Comparison of ENCODE assay signal across 9 mouse cellular contexts in the genomic region with DNA sequence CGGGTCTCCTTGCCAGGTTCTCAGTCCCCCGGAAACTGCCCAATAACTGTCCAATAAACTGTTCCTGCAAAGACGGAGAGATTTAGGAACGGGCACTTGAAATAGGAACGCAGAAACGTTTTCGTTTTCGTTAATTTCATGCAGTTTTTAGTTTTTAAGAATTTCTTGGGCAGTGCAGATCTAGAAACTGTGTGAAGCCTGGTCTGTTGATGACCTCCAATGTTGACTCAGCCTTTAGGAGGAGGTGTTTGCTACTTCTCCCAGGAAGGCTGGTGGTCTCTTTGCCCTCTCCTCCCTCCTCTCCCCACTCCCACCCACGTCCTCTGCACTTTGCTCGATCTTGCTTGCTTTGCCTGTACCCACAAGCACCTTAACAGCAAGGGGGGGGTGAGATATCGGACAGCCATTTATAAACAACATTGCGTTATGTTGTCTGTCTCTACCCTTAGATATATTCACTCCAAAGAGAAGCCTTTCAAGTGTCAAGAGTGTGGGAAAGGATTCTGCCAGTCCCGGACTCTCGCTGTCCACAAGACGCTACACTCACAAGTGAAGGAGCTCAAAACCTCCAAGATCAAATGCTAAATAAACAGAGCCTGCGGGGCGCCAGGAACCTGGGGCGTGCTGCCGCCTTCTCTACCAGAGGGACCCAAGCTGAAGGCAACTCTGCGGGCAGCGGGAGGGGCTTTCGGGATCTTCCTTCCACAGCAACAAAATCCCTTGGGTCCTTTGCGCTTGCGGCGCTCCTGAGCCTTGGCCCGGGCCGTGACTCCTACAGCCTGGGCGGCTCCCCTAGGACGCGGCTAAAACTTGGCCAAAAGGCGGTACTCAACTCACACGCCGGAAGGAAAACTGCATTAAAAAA. TPM values are rescaled to one million over a fixed set of nuclear protein-coding genes. Genes with fewer than 3 reads are reported as not detected.
A peak's percentile ranks its signal among the peaks of the same experiment; 100 is the strongest.
DNase-seq lines count a peak whose midpoint lies in the region; ATAC-seq and TF ChIP-seq lines count a peak whose summit lies in the region.
"Had no signal": no experiment of that assay in that cellular context is flagged by ENCODE, and none has a peak within 500 bp of the region (broad histone marks: within the 10 kb centered on the region; RNA-seq: fewer than 3 reads in every experiment).

No protein-coding gene starts in this region.

- 0 out of 2 replicates have a peak, but pooled peaks cover 9% of the 10 kb centered on the region for H3K4me1 ChIP-seq in lung, postnatal 0 days (ENCODE audit: insufficient read depth, low read depth, low read length)
- 0 out of 2 replicates have a peak, but pooled peaks cover under 1% of the 10 kb centered on the region for H3K4me1 ChIP-seq in intestine, embryonic 14.5 days (replicated peaks; ENCODE audit: control insufficient read depth, insufficient read depth, low read length)

- WGBS in lung, postnatal 0 days, result 15% methylated on average over 32 of the region's 33 CpGs
- WGBS in intestine, embryonic 14.5 days, result 8% methylated on average over 33 of the region's 33 CpGs

- no peak overlapping the region for H3K27ac ChIP-seq in lung, postnatal 0 days (ENCODE audit: low read length)
- H3K27ac ChIP-seq in intestine, embryonic 14.5 days (ENCODE audit: low read depth), result no peak overlapping the region

- intact Hi-C loops in left cerebral cortex, postnatal 36 days (cut with DNase I), result no loop called here

- H3K9ac ChIP-seq in lung, postnatal 0 days (replicated peaks; ENCODE audit: low read depth), result no peak overlapping the region
- no peak overlapping the region for H3K9ac ChIP-seq in intestine, embryonic 14.5 days (ENCODE audit: low read length)

- ATAC-seq in lung, postnatal 0 days, result no peak
- no peak for ATAC-seq in intestine, embryonic 14.5 days (replicated peaks; ENCODE audit: low FRiP score, low TSS enrichment, low read depth)

- peaks cover 53% of the 10 kb centered on the region; the same call in 1 of the 2 replicates for H3K27me3 ChIP-seq in lung, postnatal 0 days (replicated peaks; ENCODE audit: insufficient read depth, low read length)
- H3K27me3 ChIP-seq in intestine, embryonic 14.5 days (replicated peaks; ENCODE audit: control insufficient read depth, insufficient read depth, low read length), result peaks cover 83% of the 10 kb centered on the region

- H3K36me3 ChIP-seq in lung, postnatal 0 days (ENCODE audit: insufficient read depth, low read length), result no peaks in the 10 kb centered on the region
- no peaks in the 10 kb centered on the region for H3K36me3 ChIP-seq in intestine, embryonic 14.5 days (ENCODE audit: control insufficient read depth, insufficient read depth, low read length)

- TF ChIP-seq CTCF in lung, postnatal 0 days (IDR thresholded peaks at IDR 0.05), result no peak

- no peaks in the 10 kb centered on the region for H3K9me3 ChIP-seq in lung, postnatal 0 days (ENCODE audit: low read length)
- no peaks in the 10 kb centered on the region for H3K9me3 ChIP-seq in intestine, embryonic 14.5 days (ENCODE audit: control insufficient read depth, low read length)

- no peak for TF ChIP-seq EP300 in lung, postnatal 0 days (IDR thresholded peaks at IDR 0.05)

- H3K4me3 ChIP-seq in lung, postnatal 0 days (ENCODE audit: low read depth, low read length), result peak overlapping the region; percentile 34
- 0 out of 2 replicates have a peak overlapping the region, but pooled peaks have one; percentile 0 for H3K4me3 ChIP-seq in intestine, embryonic 14.5 days (ENCODE audit: low read depth, low read length)

- peak; percentile 42 for DNase-seq in adrenal gland, postnatal 10 days
- no peak for DNase-seq in adrenal gland, postnatal 4 days (ENCODE audit: low spot score in 2 of 2)
- no peak for DNase-seq in lung, postnatal 0 days (ENCODE audit: low spot score)
- DNase-seq in lung, postnatal 14 days, result no peak
- DNase-seq in intestine, embryonic 14.5 days (ENCODE audit: low spot score), result peak; percentile 78
- DNase-seq in retina, postnatal 1 day, result peak; percentile 36
- DNase-seq in left cerebral cortex, postnatal 36 days (ENCODE audit: low spot score in 2 of 2), result no peak
- DNase-seq in thymus, postnatal 0 days (ENCODE audit: low spot score), result no peak
- DNase-seq: layer of hippocampus, adult 9-11 months had no signal

- H3K4me2 ChIP-seq in lung, postnatal 0 days (replicated peaks; ENCODE audit: low read depth, low read length), result peak overlapping the region; percentile 52
- H3K4me2 ChIP-seq in intestine, embryonic 14.5 days (ENCODE audit: low read length), result peak overlapping the region; percentile 62

RNA-seq across cellular contexts. Expression of a gene that starts 10.4 kb away (rescaled TPM):
- total RNA-seq in adrenal gland, postnatal 10 days (2021), result 10 to 100 TPM in 1 of 2 experiments, 1 to 10 TPM in 1; 5.6 to 10.8 TPM
- total RNA-seq in adrenal gland, postnatal 4 days (2021), result 1 to 10 TPM; 8.4 to 10.0 TPM
- 8.2 and 10.8 TPM in 2 replicates for polyA plus RNA-seq in lung, postnatal 0 days (2015; fragmentation: Nextera tagmentation; extraction: Ambion mirVana)
- polyA plus RNA-seq in intestine, embryonic 14.5 days (2014; fragmentation: Nextera tagmentation; extraction: Ambion mirVana), result 52.3 and 55.6 TPM in 2 replicates
- total RNA-seq in left cerebral cortex, postnatal 36 days (2021), result 1 to 10 TPM; 1.8 to 3.5 TPM
- 0.79 and 1.5 TPM in 2 replicates for polyA plus RNA-seq in thymus, postnatal 0 days (2015; fragmentation: Nextera tagmentation; extraction: Ambion mirVana)

Comparison
In these comparisons a context has a peak if more than half of its experiments do, and no peak if none do; other contexts are left out.
1. DNase-seq: peak in adrenal gland, postnatal 10 days (single experiment), intestine, embryonic 14.5 days (single experiment) and retina, postnatal 1 day (single experiment); none in adrenal gland, postnatal 4 days (0 of 2), lung, postnatal 0 days (single experiment), lung, postnatal 14 days (single experiment), left cerebral cortex, postnatal 36 days (0 of 2) and thymus, postnatal 0 days (single experiment).